Mouse (Mus musculus): ENCODE data around the gene Tars. TPM values are rescaled to one million over a fixed set of nuclear protein-coding genes. Genes with fewer than 3 reads are reported as not detected.

The Tars gene
- polyA plus RNA-seq, 1 experiment from 2014 or later, result 34.6 TPM

DNA sequence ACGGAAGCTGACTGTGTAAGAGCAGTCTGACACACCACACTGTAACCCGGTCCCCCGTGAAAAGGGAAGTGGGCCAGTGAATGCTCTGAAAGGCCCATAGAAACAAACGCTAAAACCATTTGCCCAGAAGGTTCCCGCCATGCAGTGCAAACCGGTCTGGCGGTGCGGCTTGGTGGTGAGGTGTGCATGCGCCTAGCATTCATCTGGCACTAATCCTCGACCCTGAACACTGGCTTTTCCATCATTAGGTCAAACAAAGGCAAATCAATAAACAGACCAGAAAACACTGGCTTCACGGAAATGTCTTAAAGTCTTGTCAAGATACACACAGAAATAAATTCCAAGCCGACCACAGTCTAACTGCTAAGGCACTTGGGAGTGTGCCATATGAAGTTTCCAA is 16.9 kb downstream of the Tars start:
- WGBS, result 84% methylated on average over 12 of the region's 12 CpGs
- ATAC-seq (ENCODE audit: insufficient number of reproducible peaks, insufficient read depth, low FRiP score, low read depth), result no peak
- H3K9me3 ChIP-seq (ENCODE audit: control insufficient read depth, low read length), result no peaks in the 10 kb centered on the region
- no peaks in the 10 kb centered on the region for H3K4me1 ChIP-seq (ENCODE audit: control insufficient read depth in 2 of 2, insufficient read depth in 2 of 2, low read length in 2 of 2)
- H3K4me2 ChIP-seq (ENCODE audit: low read length), result no peak overlapping the region
- H3K27me3 ChIP-seq (ENCODE audit: control insufficient read depth, insufficient read depth, low read length), result no peaks in the 10 kb centered on the region
- no peak overlapping the region for H3K9ac ChIP-seq (ENCODE audit: low read length)
- H3K36me3 ChIP-seq (ENCODE audit: control insufficient read depth, insufficient read depth, low read length), result peaks cover 51% of the 10 kb centered on the region
- H3K27ac ChIP-seq (replicated peaks in 1 of 2; ENCODE audit: control insufficient read depth in 1 of 2, insufficient read depth in 1 of 2, low read depth in 2 of 2, low read length in 2 of 2), result no peak overlapping the region
- H3K4me3 ChIP-seq (ENCODE audit: control insufficient read depth in 1 of 2, insufficient read depth in 1 of 2, low read depth in 1 of 2, low read length in 2 of 2), result no peak overlapping the region

DNA sequence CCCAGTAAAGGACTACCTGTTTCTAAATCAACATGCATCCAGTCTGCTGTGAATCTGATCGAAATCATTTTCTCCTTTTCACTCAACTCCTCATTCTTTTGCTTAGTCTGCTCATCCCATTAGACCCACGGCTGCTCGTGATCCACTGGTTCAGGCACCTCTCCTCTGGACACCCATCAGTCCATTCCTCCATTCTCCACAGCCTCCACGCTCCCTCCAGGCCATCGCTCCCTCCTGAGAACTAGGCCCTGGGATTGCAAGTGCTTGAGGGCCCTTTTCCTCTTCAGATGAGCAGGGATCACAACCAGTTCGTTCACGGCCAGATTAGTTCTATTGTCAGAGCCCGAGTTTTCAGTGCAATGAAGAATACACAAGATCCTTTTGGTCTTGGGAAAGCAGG is 18.8 kb downstream of the Tars start:
- WGBS, result 73% methylated on average over 8 of the region's 8 CpGs
- Histone ChIP-seq H3K36me3 (ENCODE audit: control insufficient read depth, insufficient read depth, low read length) (peaks cover 31% of the 10 kb centered on the region), H3K9ac (ENCODE audit: low read length) (no peak overlapping the region), H3K4me1 (ENCODE audit: control insufficient read depth in 2 of 2, insufficient read depth in 2 of 2, low read length in 2 of 2) (no peaks in the 10 kb centered on the region), H3K4me2 (ENCODE audit: low read length) (no peak overlapping the region), H3K27me3 (ENCODE audit: control insufficient read depth, insufficient read depth, low read length) (no peaks in the 10 kb centered on the region), H3K9me3 (ENCODE audit: control insufficient read depth, low read length) (no peaks in the 10 kb centered on the region), H3K4me3 (ENCODE audit: control insufficient read depth in 1 of 2, insufficient read depth in 1 of 2, low read depth in 1 of 2, low read length in 2 of 2) (no peak overlapping the region), H3K27ac (replicated peaks in 1 of 2; ENCODE audit: control insufficient read depth in 1 of 2, insufficient read depth in 1 of 2, low read depth in 2 of 2, low read length in 2 of 2) (no peak overlapping the region)
- ATAC-seq (ENCODE audit: insufficient number of reproducible peaks, insufficient read depth, low FRiP score, low read depth), result no peak

DNA sequence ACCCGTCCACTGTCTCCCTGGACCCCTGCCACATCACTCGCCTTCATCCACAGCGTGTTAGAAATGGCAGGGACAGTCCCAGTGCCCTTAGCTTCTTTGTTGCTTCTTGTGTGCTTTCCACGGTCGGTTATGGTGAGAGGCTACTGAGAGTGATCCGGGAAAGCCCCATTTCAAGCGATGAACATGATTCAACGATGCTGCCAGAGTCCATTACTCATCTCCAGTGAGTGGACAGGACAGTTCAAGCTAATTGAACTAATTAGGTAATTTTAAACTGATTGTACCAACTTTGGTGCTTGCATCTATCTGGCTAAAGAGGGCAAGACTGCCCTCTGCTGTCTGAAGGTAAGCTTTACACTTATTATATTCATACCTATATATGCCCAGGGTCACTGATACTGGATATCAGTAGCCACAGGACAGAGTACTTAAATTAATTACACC is 19.4 kb downstream of the Tars start:
- no peaks in the 10 kb centered on the region for H3K4me1 ChIP-seq (ENCODE audit: control insufficient read depth in 2 of 2, insufficient read depth in 2 of 2, low read length in 2 of 2)
- H3K4me2 ChIP-seq (ENCODE audit: low read length), result no peak overlapping the region
- H3K36me3 ChIP-seq (ENCODE audit: control insufficient read depth, insufficient read depth, low read length), result peaks cover 26% of the 10 kb centered on the region
- no peak overlapping the region for H3K9ac ChIP-seq (ENCODE audit: low read length)
- no peaks in the 10 kb centered on the region for H3K27me3 ChIP-seq (ENCODE audit: control insufficient read depth, insufficient read depth, low read length)
- H3K9me3 ChIP-seq (ENCODE audit: control insufficient read depth, low read length), result no peaks in the 10 kb centered on the region
- H3K4me3 ChIP-seq (ENCODE audit: control insufficient read depth in 1 of 2, insufficient read depth in 1 of 2, low read depth in 1 of 2, low read length in 2 of 2), result no peak overlapping the region
- no peak overlapping the region for H3K27ac ChIP-seq (replicated peaks in 1 of 2; ENCODE audit: control insufficient read depth in 1 of 2, insufficient read depth in 1 of 2, low read depth in 2 of 2, low read length in 2 of 2)
- WGBS, result 40% methylated on average over 8 of the region's 8 CpGs
- no peak for ATAC-seq (ENCODE audit: insufficient number of reproducible peaks, insufficient read depth, low FRiP score, low read depth)

DNA sequence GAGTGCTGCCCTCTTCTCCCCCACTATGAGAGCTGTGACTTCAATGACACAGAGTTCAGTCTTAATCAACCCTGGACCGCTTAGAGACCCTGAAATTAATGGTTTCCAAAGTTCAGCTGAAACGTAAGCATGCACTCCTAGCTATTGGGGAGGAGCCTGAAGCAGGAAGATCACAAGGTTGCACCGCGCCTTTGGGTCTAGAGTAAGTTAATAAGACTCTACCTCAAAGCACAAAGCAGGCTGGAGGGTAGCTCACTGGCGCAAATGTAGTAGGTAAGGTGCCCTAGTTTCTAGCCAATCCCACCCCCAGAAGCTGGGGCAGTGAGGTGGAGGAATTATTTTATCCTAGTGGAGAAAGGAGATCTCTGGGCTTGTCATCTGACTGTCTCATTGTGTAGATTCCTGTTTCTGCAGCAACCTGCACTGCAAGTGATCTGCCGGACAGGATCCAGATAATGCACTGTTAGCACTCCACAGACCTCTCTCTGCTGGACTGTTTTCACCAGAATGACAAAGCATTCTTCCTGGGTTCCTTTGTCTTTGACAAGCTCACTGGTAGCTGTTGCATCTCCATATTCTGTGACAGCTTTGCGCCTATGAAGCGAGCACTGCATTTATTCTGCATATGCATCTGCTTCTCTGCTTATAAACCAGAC is 19.9 kb downstream of the Tars start:
- no peak overlapping the region for H3K27ac ChIP-seq (replicated peaks in 1 of 2; ENCODE audit: control insufficient read depth in 1 of 2, insufficient read depth in 1 of 2, low read depth in 2 of 2, low read length in 2 of 2)
- WGBS, result 79% methylated on average over 8 of the region's 8 CpGs
- no peak overlapping the region for H3K9ac ChIP-seq (ENCODE audit: low read length)
- peaks cover 21% of the 10 kb centered on the region for H3K36me3 ChIP-seq (ENCODE audit: control insufficient read depth, insufficient read depth, low read length)
- H3K4me2 ChIP-seq (ENCODE audit: low read length), result no peak overlapping the region
- no peak overlapping the region for H3K4me3 ChIP-seq (ENCODE audit: control insufficient read depth in 1 of 2, insufficient read depth in 1 of 2, low read depth in 1 of 2, low read length in 2 of 2)
- ATAC-seq (ENCODE audit: insufficient number of reproducible peaks, insufficient read depth, low FRiP score, low read depth), result no peak
- no peaks in the 10 kb centered on the region for H3K9me3 ChIP-seq (ENCODE audit: control insufficient read depth, low read length)
- no peaks in the 10 kb centered on the region for H3K4me1 ChIP-seq (ENCODE audit: control insufficient read depth in 2 of 2, insufficient read depth in 2 of 2, low read length in 2 of 2)
- H3K27me3 ChIP-seq (ENCODE audit: control insufficient read depth, insufficient read depth, low read length), result no peaks in the 10 kb centered on the region

DNA sequence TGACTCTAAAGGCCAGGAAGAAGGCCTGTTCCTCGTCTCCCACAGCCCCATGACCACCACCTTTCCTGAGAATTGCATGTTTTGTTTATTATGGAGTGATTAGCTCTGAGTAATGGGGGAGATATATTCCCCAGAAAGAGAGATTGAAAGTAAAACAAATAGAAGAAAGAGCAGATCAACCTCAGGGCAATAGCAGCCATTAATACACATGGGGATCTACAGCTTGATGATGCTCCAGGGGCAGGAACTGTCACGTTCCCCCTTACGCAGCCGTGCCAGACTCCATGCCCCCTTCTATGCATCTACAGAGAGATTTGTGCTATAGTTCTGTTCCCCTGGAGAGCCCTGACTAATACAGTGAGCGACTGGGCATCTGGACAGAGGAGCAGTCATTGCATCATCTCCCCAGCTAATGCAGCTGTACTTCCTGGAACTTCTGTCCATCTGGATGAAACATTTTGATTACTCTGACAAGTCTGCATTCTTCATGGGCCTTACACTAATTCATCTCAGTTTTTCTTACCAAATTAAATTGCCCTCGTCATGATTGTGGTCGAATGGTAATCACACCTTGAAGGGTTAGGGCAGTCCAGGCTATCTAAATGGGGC is 28.9 kb downstream of the Tars start:
- ATAC-seq (ENCODE audit: insufficient number of reproducible peaks, insufficient read depth, low FRiP score, low read depth), result no peak
- Histone ChIP-seq H3K9me3 (ENCODE audit: control insufficient read depth, low read length) (no peaks in the 10 kb centered on the region), H3K4me3 (ENCODE audit: control insufficient read depth in 1 of 2, insufficient read depth in 1 of 2, low read depth in 1 of 2, low read length in 2 of 2) (no peak overlapping the region), H3K27ac (replicated peaks in 1 of 2; ENCODE audit: control insufficient read depth in 1 of 2, insufficient read depth in 1 of 2, low read depth in 2 of 2, low read length in 2 of 2) (no peak overlapping the region), H3K36me3 (ENCODE audit: control insufficient read depth, insufficient read depth, low read length) (no peaks in the 10 kb centered on the region), H3K27me3 (ENCODE audit: control insufficient read depth, insufficient read depth, low read length) (no peaks in the 10 kb centered on the region), H3K4me1 (ENCODE audit: control insufficient read depth in 2 of 2, insufficient read depth in 2 of 2, low read length in 2 of 2) (no peaks in the 10 kb centered on the region), H3K4me2 (ENCODE audit: low read length) (no peak overlapping the region), H3K9ac (ENCODE audit: low read length) (no peak overlapping the region)
- 75% methylated on average over 7 of the region's 7 CpGs for WGBS

DNA sequence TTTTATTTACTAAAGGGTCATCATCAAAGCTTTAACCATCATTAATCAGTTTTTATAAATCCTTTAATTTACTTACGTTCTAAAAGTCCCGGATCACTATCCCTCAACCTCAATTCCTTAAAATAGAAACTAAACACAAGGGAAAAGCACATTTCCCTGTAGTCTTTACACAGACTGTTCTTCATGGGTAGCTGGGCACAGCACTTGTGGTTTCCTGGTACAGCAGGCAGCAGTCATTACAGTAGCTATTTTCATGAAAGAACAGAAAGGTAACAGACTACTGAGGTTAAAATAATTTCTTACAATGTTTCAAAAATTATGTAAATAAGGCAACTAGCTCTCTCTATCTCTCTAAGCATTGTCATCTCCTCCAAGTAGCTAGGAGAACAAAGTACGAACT is 29.9 kb downstream of the Tars start:
- no peak for ATAC-seq (ENCODE audit: insufficient number of reproducible peaks, insufficient read depth, low FRiP score, low read depth)
- 75% methylated on average over 3 of the region's 3 CpGs for WGBS
- Histone ChIP-seq H3K36me3 (ENCODE audit: control insufficient read depth, insufficient read depth, low read length) (no peaks in the 10 kb centered on the region), H3K9me3 (ENCODE audit: control insufficient read depth, low read length) (no peaks in the 10 kb centered on the region), H3K27me3 (ENCODE audit: control insufficient read depth, insufficient read depth, low read length) (no peaks in the 10 kb centered on the region), H3K27ac (replicated peaks in 1 of 2; ENCODE audit: control insufficient read depth in 1 of 2, insufficient read depth in 1 of 2, low read depth in 2 of 2, low read length in 2 of 2) (no peak overlapping the region), H3K4me2 (ENCODE audit: low read length) (no peak overlapping the region), H3K4me3 (ENCODE audit: control insufficient read depth in 1 of 2, insufficient read depth in 1 of 2, low read depth in 1 of 2, low read length in 2 of 2) (no peak overlapping the region), H3K4me1 (ENCODE audit: control insufficient read depth in 2 of 2, insufficient read depth in 2 of 2, low read length in 2 of 2) (no peaks in the 10 kb centered on the region), H3K9ac (ENCODE audit: low read length) (no peak overlapping the region)

DNA sequence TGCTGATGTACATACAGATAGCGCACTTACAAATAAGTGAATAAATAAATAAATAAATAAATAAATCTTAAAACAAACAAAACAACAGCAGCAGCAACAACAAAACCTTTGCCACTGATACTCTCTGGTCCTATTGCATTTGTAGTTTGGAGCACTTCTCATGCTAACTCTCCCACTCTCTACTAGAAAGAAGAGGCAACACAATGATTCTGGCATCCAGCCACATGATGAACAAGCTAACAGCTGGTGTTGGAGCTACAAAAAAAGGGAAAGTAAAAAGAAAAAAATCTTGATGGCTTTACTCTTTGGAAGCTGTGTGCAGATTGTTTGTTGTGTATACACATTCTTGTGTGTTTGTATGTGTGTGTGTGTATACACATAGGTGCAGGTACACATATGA is 34.7 kb downstream of the Tars start:
- Histone ChIP-seq H3K9ac (ENCODE audit: low read length) (no peak overlapping the region), H3K27me3 (ENCODE audit: control insufficient read depth, insufficient read depth, low read length) (no peaks in the 10 kb centered on the region), H3K27ac (replicated peaks in 1 of 2; ENCODE audit: control insufficient read depth in 1 of 2, insufficient read depth in 1 of 2, low read depth in 2 of 2, low read length in 2 of 2) (no peak overlapping the region), H3K4me2 (ENCODE audit: low read length) (no peak overlapping the region), H3K4me1 (ENCODE audit: control insufficient read depth in 2 of 2, insufficient read depth in 2 of 2, low read length in 2 of 2) (no peaks in the 10 kb centered on the region), H3K4me3 (ENCODE audit: control insufficient read depth in 1 of 2, insufficient read depth in 1 of 2, low read depth in 1 of 2, low read length in 2 of 2) (no peak overlapping the region), H3K36me3 (ENCODE audit: control insufficient read depth, insufficient read depth, low read length) (no peaks in the 10 kb centered on the region), H3K9me3 (ENCODE audit: control insufficient read depth, low read length) (no peaks in the 10 kb centered on the region)
- ATAC-seq (ENCODE audit: insufficient number of reproducible peaks, insufficient read depth, low FRiP score, low read depth), result no peak
- WGBS, result 85% methylated on average over 1 of the region's 1 CpGs

DNA sequence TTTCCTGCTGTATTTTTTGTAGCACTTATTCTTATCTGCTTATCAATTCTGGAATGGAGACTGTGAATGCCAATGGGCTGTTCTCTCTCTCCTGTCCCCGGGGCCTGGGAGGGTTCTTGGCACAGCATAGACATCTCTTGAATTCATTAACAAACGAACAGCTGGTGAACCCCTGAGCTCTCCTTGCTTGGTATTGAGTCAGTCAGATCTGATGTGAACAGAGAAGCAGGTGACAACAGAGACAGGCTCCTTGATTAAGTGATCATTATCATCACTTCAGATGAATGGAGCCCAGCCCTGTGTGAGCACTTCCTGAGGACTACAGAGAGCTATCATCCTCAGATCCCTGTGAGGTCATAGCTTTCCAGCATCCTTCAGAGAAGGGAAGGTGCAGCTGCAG is 35.4 kb downstream of the Tars start:
- Histone ChIP-seq H3K27ac (replicated peaks in 1 of 2; ENCODE audit: control insufficient read depth in 1 of 2, insufficient read depth in 1 of 2, low read depth in 2 of 2, low read length in 2 of 2) (no peak overlapping the region), H3K4me2 (ENCODE audit: low read length) (no peak overlapping the region), H3K4me3 (ENCODE audit: control insufficient read depth in 1 of 2, insufficient read depth in 1 of 2, low read depth in 1 of 2, low read length in 2 of 2) (no peak overlapping the region), H3K27me3 (ENCODE audit: control insufficient read depth, insufficient read depth, low read length) (no peaks in the 10 kb centered on the region), H3K9ac (ENCODE audit: low read length) (no peak overlapping the region), H3K36me3 (ENCODE audit: control insufficient read depth, insufficient read depth, low read length) (no peaks in the 10 kb centered on the region), H3K9me3 (ENCODE audit: control insufficient read depth, low read length) (no peaks in the 10 kb centered on the region), H3K4me1 (ENCODE audit: control insufficient read depth in 2 of 2, insufficient read depth in 2 of 2, low read length in 2 of 2) (no peaks in the 10 kb centered on the region)
- no peak for ATAC-seq (ENCODE audit: insufficient number of reproducible peaks, insufficient read depth, low FRiP score, low read depth)
- WGBS, result 11% methylated on average over 2 of the region's 2 CpGs
